Mouse (Mus musculus) hindbrain, postnatal 0 days (tissue): ENCODE measurements around the gene Midn. TPM values are rescaled to one million over a fixed set of nuclear protein-coding genes. Genes with fewer than 3 reads are reported as not detected.

Experiments used
- ATAC-seq: fragments of 200-750 bp; cut with Nextera tagmentation; 2 replicates; pipeline ENCODE4 v1.8.0; 2017; ENCODE audit warnings: mild to moderate bottlenecking, moderate TSS enrichment, moderate library complexity
- DNase-seq: peaks from one replicate; pipeline ENCODE4 v3.0.0-alpha.2; 2015; ENCODE audit warnings: low spot score
- H3K27ac ChIP-seq: fragments of 300-500 bp; sonication (generic); 2 replicates; pipeline ENCODE4 v1.5.1; 2014; ENCODE audit warnings: mild to moderate bottlenecking
- H3K27me3 ChIP-seq: fragments of 300-500 bp; sonication (generic); 2 replicates; pipeline ENCODE4 v1.6.1; 2014; ENCODE audit warnings: low read length, mixed read lengths; ENCODE audit not compliant: insufficient read depth
- H3K36me3 ChIP-seq: fragments of 300-500 bp; sonication (generic); 2 replicates; pipeline ENCODE4 v1.6.1; 2014; ENCODE audit warnings: low read length, mixed read lengths; ENCODE audit not compliant: insufficient read depth
- H3K4me1 ChIP-seq: fragments of 300-500 bp; sonication (generic); 2 replicates; pipeline ENCODE4 v1.6.1; 2014; ENCODE audit warnings: antibody characterized with exemption, low read length, mixed read lengths; ENCODE audit not compliant: insufficient read depth
- H3K4me2 ChIP-seq: fragments of 300-500 bp; sonication (generic); 2 replicates; pipeline ENCODE4 v1.6.1; 2014; ENCODE audit warnings: low read depth, mild to moderate bottlenecking, low read length, moderate library complexity, mixed read lengths
- H3K4me3 ChIP-seq: fragments of 300-500 bp; sonication (generic); 2 replicates; pipeline ENCODE4 v1.5.1; 2014; ENCODE audit warnings: low read length
- H3K9ac ChIP-seq: fragments of 300-500 bp; sonication (generic); replicated peaks from 2 replicates; pipeline ENCODE4 v1.6.1; 2014; ENCODE audit warnings: mild to moderate bottlenecking, low read length, moderate library complexity, mixed read lengths
- H3K9me3 ChIP-seq: fragments of 300-500 bp; sonication (generic); 2 replicates; pipeline ENCODE4 v1.6.1; 2016; ENCODE audit warnings: low read length, mixed read lengths
- CTCF ChIP-seq: IDR thresholded peaks from 2 replicates; pipeline ENCODE4 v1.5.1; 2016; ENCODE audit warnings: antibody characterized with exemption, control low read depth, low read depth
- WGBS: fragments of 180-500 bp; shearing (Covaris S2); extraction: QIAGEN DNeasy Blood & Tissue Kit; methylation state at CpG from one replicate; pipeline ENCODE4 v1.1.7; 2014; 5-methylcytosine and 5-hydroxymethylcytosine counted together
- polyA plus RNA-seq: library from polyadenylated mRNA; unstranded; fragments of >200 nt; fragmentation: Nextera tagmentation; extraction: Ambion mirVana; gene quantifications from 2 replicates; pipeline ENCODE4 v1.2.1, GENCODE M21; 2015
- total RNA-seq: library from RNA; depleted of rRNA; stranded (reverse); fragments of >200 nt; gene quantifications from 2 replicates; pipeline ENCODE4 v1.2.3, GENCODE M21; 2014

Midn gene
- total and polyA plus RNA-seq, 2 experiments from 2014 or later, result 14.7 to 172 TPM

DNA sequence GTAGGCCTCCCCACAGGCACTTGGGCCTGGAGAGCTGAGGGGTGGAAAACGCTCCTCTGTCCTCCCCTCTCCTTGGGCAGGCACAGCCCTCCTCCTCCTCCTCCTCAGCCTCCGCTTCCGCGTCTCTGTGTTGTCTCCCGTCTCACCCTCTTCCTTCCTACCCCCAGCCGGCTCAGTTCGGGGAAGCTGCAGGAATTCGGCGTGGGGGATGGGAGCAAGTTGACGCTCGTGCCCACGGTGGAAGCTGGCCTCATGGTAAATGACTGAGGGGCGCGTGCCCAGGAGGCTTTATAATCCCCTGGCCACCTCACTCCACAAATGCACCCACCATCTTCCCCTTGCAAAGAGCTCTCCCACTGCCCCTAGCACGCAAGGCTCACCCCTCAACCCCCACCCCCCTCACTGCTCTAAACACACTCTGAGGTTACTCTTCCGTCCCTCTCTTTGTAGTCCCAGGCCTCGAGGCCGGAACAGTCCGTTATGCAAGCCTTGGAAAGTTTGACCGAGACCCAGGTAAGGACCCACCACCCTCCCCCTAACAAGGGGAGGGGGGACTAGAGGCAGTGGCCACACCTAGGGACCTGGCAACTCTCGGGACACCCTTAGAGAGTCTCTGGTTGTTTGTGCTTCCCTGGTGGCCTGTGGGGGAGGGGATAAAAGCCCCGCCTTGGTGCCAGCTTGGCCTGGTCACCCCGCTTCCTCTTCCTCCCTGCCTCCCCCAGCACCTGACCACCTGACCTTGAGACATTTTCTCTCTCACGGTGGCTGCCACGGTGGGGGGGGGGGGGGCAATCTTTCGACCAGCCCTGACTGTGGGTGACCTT lies 3.4 kb downstream of the Midn start:
- Histone ChIP-seq H3K27ac (peak overlapping the region; percentile 96), H3K36me3 (peaks cover 34% of the 10 kb centered on the region), H3K4me2 (peak overlapping the region; percentile 89), H3K9me3 (no peaks in the 10 kb centered on the region), H3K4me3 (peak overlapping the region; percentile 97), H3K9ac (peak overlapping the region; percentile 99), H3K27me3 (no peaks in the 10 kb centered on the region), H3K4me1 (peaks cover 19% of the 10 kb centered on the region; the same call in 1 of the 2 replicates)
- TF ChIP-seq CTCF, result no peak
- WGBS, result under 1% methylated on average over 25 of the region's 26 CpGs
- DNase-seq (peak; percentile 72), ATAC-seq (no peak)

DNA sequence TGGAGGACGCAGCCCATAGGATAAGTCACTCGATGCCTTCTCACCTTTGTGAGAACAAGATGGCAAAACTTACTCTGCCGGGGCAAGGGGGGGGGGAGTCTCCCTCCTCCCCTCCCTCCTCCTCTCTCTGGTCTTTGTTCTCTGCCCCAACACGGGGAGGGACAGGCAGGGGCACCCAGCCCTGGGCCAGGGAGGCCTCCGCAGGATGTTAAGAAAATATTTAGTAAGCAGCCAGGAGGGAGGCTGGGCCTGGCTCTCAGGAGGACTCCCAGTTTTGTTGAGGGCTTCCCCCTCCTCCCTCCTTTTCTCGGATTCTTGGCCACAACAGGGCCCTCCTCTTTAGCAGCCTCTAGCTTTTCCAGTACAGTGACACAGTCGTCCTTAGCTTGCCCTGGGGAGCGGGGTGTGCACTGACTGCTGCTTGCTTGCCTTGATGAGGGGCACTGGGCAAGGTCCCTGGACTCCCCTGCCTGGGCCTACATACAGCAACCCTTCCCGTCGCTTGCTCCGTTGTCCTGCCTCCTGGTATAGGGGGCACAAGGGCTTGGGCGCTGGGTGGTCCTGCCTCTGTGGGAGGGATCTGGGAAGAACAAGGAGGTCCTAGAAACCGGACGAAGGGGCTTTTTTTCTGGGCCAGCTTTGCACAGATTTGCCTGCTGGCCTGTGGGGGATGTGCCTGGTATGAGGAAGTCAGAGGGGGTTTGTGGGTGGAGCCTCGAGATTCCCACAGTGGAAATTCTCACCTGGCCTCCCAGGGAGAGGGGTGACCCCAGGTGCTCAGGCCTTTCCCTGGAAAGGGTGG lies 4.2 kb downstream of the Midn start:
- 2% methylated on average over 15 of the region's 15 CpGs for WGBS
- no peak for TF ChIP-seq CTCF
- Histone ChIP-seq H3K4me2 (peak overlapping the region; percentile 89), H3K4me3 (peak overlapping the region; percentile 97), H3K9me3 (no peaks in the 10 kb centered on the region), H3K27me3 (no peaks in the 10 kb centered on the region), H3K9ac (peak overlapping the region; percentile 99), H3K27ac (peak overlapping the region; percentile 96), H3K4me1 (peaks cover 19% of the 10 kb centered on the region; the same call in 1 of the 2 replicates), H3K36me3 (peaks cover 40% of the 10 kb centered on the region)
- ATAC-seq, result no peak
- DNase-seq, result peak; percentile 62

DNA sequence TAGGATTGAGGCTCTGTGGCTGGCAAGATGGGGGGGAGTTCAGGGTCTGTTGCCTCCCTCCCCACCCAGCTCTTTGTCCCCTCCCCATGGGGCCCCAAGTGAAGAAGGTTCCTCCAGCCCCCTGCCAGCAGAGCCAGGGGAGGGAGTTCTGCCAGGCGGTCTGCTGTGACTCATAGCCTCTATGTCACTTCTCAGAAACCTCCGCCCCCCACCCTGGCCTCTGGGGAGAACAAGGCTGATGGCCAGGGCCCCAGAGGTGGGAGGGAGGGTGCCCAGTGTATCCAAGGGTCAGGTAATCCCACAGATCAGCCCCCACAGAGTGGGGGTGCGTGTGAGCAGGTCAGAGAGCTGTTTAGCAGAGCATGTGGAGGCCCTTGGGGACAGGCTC lies 4.8 kb downstream of the Midn start:
- no peak for TF ChIP-seq CTCF
- H3K36me3 ChIP-seq, result peaks cover 40% of the 10 kb centered on the region
- H3K4me1 ChIP-seq, result peaks cover 19% of the 10 kb centered on the region; the same call in 1 of the 2 replicates
- DNase-seq (no peak), ATAC-seq (no peak)
- no peaks in the 10 kb centered on the region for H3K27me3 ChIP-seq
- peak overlapping the region; percentile 99 for H3K9ac ChIP-seq
- WGBS, result 40% methylated on average over 3 of the region's 3 CpGs
- H3K4me2 ChIP-seq, result peak overlapping the region; percentile 89
- no peaks in the 10 kb centered on the region for H3K9me3 ChIP-seq
- H3K4me3 ChIP-seq, result peak overlapping the region; percentile 97
- H3K27ac ChIP-seq, result peak overlapping the region; percentile 96

DNA sequence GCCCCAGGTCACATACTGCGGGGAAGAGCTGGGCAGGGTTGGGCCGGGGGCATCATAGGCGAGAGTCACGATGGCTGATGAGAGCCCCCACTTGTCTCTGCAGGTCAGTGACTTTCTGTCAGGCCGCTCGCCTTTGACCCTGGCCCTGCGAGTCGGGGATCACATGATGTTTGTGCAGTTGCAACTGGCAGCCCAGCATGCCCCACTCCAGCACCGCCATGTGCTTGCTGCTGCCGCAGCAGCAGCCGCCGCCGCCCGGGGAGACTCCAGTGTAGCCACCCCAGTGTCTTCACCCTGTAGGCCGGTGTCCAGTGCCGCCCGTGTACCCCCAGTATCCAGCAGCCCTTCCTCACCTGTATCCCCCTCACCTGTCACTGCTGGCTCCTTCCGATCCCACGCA lies 5.6 kb downstream of the Midn start:
- H3K4me1 ChIP-seq, result peaks cover 19% of the 10 kb centered on the region; the same call in 1 of the 2 replicates
- DNase-seq, result no peak
- no peaks in the 10 kb centered on the region for H3K9me3 ChIP-seq
- H3K9ac ChIP-seq, result peak overlapping the region; percentile 99; the same call in 1 of the 2 replicates
- H3K4me3 ChIP-seq, result no peak overlapping the region
- no peak for TF ChIP-seq CTCF
- 80% methylated on average over 19 of the region's 19 CpGs for WGBS
- H3K27ac ChIP-seq, result peak overlapping the region; percentile 96; the same call in 1 of the 2 replicates
- H3K27me3 ChIP-seq, result no peaks in the 10 kb centered on the region
- peak overlapping the region; percentile 89 for H3K4me2 ChIP-seq
- H3K36me3 ChIP-seq, result peaks cover 40% of the 10 kb centered on the region
- ATAC-seq, result no peak

DNA sequence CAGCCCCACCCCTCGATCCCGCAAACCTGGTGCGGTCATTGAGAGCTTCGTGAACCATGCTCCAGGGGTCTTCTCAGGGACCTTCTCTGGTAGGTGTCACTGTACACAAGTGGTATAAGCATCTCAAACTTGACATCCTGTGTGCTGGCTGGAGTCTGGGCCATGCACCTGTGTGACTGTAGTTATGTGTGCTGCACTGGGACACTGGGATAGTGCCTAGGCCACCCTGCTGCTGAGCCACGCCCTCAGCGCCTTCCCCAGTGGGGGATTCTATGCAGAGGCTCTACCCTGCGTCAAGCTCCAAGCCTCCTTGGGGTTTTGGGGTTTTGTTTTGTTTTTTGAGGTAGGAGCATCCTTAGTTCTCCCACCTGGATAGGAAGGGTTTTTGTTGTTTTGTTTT lies 6.3 kb downstream of the Midn start:
- WGBS, result 75% methylated on average over 7 of the region's 7 CpGs
- Histone ChIP-seq H3K9ac (no peak overlapping the region), H3K4me3 (no peak overlapping the region), H3K27ac (peak overlapping the region; percentile 96; the same call in 1 of the 2 replicates), H3K27me3 (no peaks in the 10 kb centered on the region), H3K9me3 (no peaks in the 10 kb centered on the region), H3K4me1 (peaks cover 19% of the 10 kb centered on the region; the same call in 1 of the 2 replicates), H3K36me3 (peaks cover 40% of the 10 kb centered on the region), H3K4me2 (no peak overlapping the region)
- ATAC-seq (no peak), DNase-seq (no peak)
- TF ChIP-seq CTCF, result no peak

DNA sequence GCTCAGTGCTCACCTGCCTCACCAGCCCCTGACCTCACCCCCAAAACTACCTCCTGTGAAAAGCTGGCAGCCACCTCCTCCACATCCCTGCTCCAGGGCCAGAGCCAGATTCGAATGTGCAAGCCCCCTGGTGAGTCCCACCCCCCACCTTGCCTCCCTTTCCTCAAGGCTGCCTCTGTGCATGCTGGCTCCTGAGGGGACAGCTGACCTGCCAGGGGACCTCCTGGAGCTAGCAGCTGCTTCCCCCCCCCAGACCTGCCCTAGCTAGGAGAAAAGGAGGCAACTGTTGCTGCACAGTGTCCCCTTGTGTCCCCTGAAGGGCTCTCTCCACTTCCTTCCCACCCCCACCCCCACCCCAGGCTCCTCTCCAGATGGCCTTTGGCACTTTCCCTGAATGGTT lies 7.2 kb downstream of the Midn start:
- Histone ChIP-seq H3K27me3 (no peaks in the 10 kb centered on the region), H3K27ac (peak overlapping the region; percentile 96), H3K4me1 (peaks cover 22% of the 10 kb centered on the region), H3K9ac (no peak overlapping the region), H3K4me3 (no peak overlapping the region), H3K36me3 (peaks cover 40% of the 10 kb centered on the region), H3K9me3 (no peaks in the 10 kb centered on the region), H3K4me2 (no peak overlapping the region)
- ATAC-seq (no peak), DNase-seq (no peak)
- WGBS, result 13% methylated on average over 1 of the region's 1 CpGs
- no peak for TF ChIP-seq CTCF
